Mouse (Mus musculus) embryonic fibroblast, embryonic 13.5 days (primary cell): ENCODE data around the gene Ddx42.

ENCODE experiments used
- CTCF ChIP-seq: IDR thresholded peaks from 2 replicates; pipeline ENCODE4 v1.5.1; 2011; ENCODE audit warnings: mild to moderate bottlenecking, control low read depth, low read length, moderate library complexity, borderline replicate concordance; ENCODE audit not compliant: insufficient read depth
- POLR2A ChIP-seq: IDR thresholded peaks from 2 replicates; pipeline ENCODE4 v1.6.1; 2011; ENCODE audit warnings: low read depth, mild to moderate bottlenecking, control low read depth, low read length, moderate library complexity

- no peak for TF ChIP-seq CTCF
- TF ChIP-seq POLR2A, result no peak
These were observed 44.2 kb downstream of the Ddx42 start for GRCm38 (mm10) chr11:106260826-106261450.
